Mouse (Mus musculus) lung, embryonic 14.5 days (tissue): Measurements from ENCODE around the gene Cd300ld3. TPM values are rescaled to one million over a fixed set of nuclear protein-coding genes. Genes with fewer than 3 reads are reported as not detected.
"Not testable (repeated sequence)": the region's sequence is repeated elsewhere in the genome, so short reads cannot be mapped to it uniquely, and the experiment has no call there.

ENCODE experiments used
- ATAC-seq: fragments of 200-750 bp; cut with Nextera tagmentation; 2 replicates; pipeline ENCODE4 v1.8.0; 2017; ENCODE audit warnings: mild to moderate bottlenecking, moderate TSS enrichment, moderate library complexity; ENCODE audit not compliant: insufficient read depth
- DNase-seq: peaks from one replicate; pipeline ENCODE4 v3.0.0-alpha.2; 2015
- H3K27ac ChIP-seq: fragments of 300-500 bp; sonication (generic); 2 replicates; pipeline ENCODE4 v1.5.1; 2014; ENCODE audit warnings: low read depth, mild to moderate bottlenecking, moderate library complexity
- H3K27me3 ChIP-seq: fragments of 300-500 bp; sonication (generic); 2 replicates; pipeline ENCODE4 v1.6.1; 2014; ENCODE audit warnings: low read length, control low read depth; ENCODE audit not compliant: insufficient read depth
- H3K36me3 ChIP-seq: fragments of 300-500 bp; sonication (generic); 2 replicates; pipeline ENCODE4 v1.6.1; 2014; ENCODE audit warnings: control low read depth; ENCODE audit not compliant: insufficient read depth
- H3K4me1 ChIP-seq: fragments of 300-500 bp; sonication (generic); 2 replicates; pipeline ENCODE4 v1.6.1; 2014; ENCODE audit warnings: antibody characterized with exemption, control low read depth; ENCODE audit not compliant: insufficient read depth
- H3K4me2 ChIP-seq: fragments of 300-500 bp; sonication (generic); 2 replicates; pipeline ENCODE4 v1.6.1; 2014; ENCODE audit warnings: mild to moderate bottlenecking
- H3K4me3 ChIP-seq: fragments of 300-500 bp; sonication (generic); 2 replicates; pipeline ENCODE4 v1.5.1; 2014; ENCODE audit warnings: low read depth, low read length
- H3K9ac ChIP-seq: fragments of 300-500 bp; sonication (generic); 2 replicates; pipeline ENCODE4 v1.6.1; 2014
- H3K9me3 ChIP-seq: fragments of 300-500 bp; sonication (generic); 2 replicates; pipeline ENCODE4 v1.6.1; 2016; ENCODE audit warnings: low read depth, low read length, control low read depth
- CTCF ChIP-seq: IDR thresholded peaks from 2 replicates; pipeline ENCODE4 v1.5.1; 2016; ENCODE audit warnings: antibody characterized with exemption, low read depth
- WGBS: fragments of 180-500 bp; shearing (Covaris S2); extraction: QIAGEN DNeasy Blood & Tissue Kit; methylation state at CpG from one replicate; pipeline ENCODE4 v1.1.7; 2014; 5-methylcytosine and 5-hydroxymethylcytosine counted together
- polyA plus RNA-seq: library from polyadenylated mRNA; unstranded; fragments of >200 nt; fragmentation: Nextera tagmentation; extraction: Ambion mirVana; gene quantifications from 2 replicates; pipeline ENCODE4 v1.2.1, GENCODE M21; 2014

The Cd300ld3 gene
- polyA plus RNA-seq, 1 experiment from 2014 or later = not detected

DNA sequence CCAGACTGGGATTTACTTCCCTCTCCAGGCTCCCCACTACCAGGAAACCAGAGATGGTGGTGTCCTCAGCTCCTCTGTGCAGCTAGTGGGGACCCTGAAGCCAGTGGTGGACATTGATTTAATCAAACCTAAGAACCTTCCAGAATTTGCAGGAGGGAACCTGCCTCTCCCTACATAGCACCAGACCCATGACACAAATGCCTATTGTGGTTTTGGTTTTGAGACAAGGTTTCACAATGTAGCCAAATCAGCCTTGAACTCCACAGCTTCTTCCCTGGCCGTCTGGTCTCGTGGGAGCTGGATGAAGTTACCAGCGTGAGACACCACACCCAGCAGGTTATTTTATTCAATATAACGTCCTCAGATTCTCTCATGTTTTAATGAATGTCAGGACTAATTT is 10.5 kb upstream of the Cd300ld3 start:
- no peak for TF ChIP-seq CTCF
- DNase-seq = no peak
- Histone ChIP-seq H3K4me3 (no peak overlapping the region), H3K27ac (no peak overlapping the region), H3K27me3 (no peaks in the 10 kb centered on the region), H3K9ac (no peak overlapping the region), H3K9me3 (no peaks in the 10 kb centered on the region), H3K36me3 (no peaks in the 10 kb centered on the region), H3K4me1 (no peaks in the 10 kb centered on the region), H3K4me2 (no peak overlapping the region)
- 79% methylated on average over 4 of the region's 4 CpGs for WGBS
- no peak for ATAC-seq

GRCm38 (mm10) chr11:115054537-115054936 is 6.3 kb upstream of the Cd300ld3 start:
- H3K9ac ChIP-seq = no peak overlapping the region
- no peak for TF ChIP-seq CTCF
- no peaks in the 10 kb centered on the region for H3K9me3 ChIP-seq
- no peak overlapping the region for H3K4me2 ChIP-seq
- no peaks in the 10 kb centered on the region for H3K36me3 ChIP-seq
- H3K27me3 ChIP-seq = no peaks in the 10 kb centered on the region
- ATAC-seq (no peak), DNase-seq (no peak)
- no peaks in the 10 kb centered on the region for H3K4me1 ChIP-seq
- H3K27ac ChIP-seq = no peak overlapping the region
- no peak overlapping the region for H3K4me3 ChIP-seq

GRCm38 (mm10) chr11:115052991-115053390 is 4.8 kb upstream of the Cd300ld3 start:
- DNase-seq (no peak), ATAC-seq (no peak)
- WGBS = 92% methylated on average over 1 of the region's 1 CpGs
- H3K9ac ChIP-seq = no peak overlapping the region
- H3K4me1 ChIP-seq = no peaks in the 10 kb centered on the region
- H3K4me3 ChIP-seq = no peak overlapping the region
- H3K36me3 ChIP-seq = no peaks in the 10 kb centered on the region
- H3K4me2 ChIP-seq = no peak overlapping the region
- no peak for TF ChIP-seq CTCF
- no peaks in the 10 kb centered on the region for H3K27me3 ChIP-seq
- H3K9me3 ChIP-seq = no peaks in the 10 kb centered on the region
- H3K27ac ChIP-seq = no peak overlapping the region

DNA sequence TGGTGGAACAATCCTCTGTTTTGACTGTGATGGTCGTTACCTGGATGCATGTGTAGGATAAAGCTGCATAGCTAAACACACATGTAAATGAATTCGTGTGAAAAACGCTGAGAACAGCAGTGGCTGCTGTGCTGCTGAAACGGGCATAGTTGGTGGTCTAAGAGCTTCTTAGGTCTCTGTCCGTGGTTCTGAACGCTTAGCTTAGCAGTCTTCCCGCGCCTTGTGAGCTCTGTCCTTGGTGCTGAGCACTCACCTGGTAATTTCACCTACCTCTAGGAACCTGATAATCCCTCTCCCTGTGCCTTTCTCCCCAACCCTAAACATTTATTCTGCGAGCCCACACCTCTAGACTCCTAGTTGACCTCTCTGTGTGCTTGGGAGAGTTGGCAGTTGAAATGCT is 4.0 kb upstream of the Cd300ld3 start:
- TF ChIP-seq CTCF = no peak
- ATAC-seq = no peak
- H3K9me3 ChIP-seq = no peaks in the 10 kb centered on the region
- H3K4me1 ChIP-seq = no peaks in the 10 kb centered on the region
- no peak overlapping the region for H3K9ac ChIP-seq
- no peak overlapping the region for H3K4me3 ChIP-seq
- DNase-seq = peak; percentile 91
- no peak overlapping the region for H3K4me2 ChIP-seq
- no peaks in the 10 kb centered on the region for H3K36me3 ChIP-seq
- H3K27ac ChIP-seq = no peak overlapping the region
- WGBS = 2% methylated on average over 9 of the region's 9 CpGs
- no peaks in the 10 kb centered on the region for H3K27me3 ChIP-seq

DNA sequence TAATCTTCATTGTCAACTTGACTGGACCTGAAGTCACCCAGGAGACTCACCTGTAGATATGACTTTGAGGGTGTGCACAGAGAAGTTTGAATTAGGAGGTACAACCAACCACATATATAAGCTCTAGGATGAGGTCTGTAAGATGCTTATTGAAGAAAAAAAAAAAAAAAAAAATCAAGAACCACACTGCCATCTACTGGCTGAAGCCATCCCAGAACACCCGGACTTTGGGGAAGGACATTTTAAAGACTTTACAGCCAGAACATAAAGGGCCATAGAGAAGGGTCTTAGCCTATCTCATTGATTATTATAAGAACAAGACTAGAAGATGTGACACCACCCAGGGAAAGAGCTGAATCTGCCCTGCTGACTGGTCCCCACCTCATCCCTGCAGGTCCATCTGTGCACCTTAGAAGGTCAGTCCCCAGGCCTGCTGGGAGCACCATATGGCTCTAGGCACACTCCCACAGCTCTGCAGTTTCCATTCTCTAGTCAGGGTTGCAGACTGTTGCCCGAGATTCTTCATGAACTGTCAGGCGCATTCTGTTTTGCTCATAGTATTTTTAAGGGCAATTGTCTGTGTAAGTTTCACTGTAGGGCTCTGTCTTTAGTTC is 1.2 kb upstream of the Cd300ld3 start:
- peak; percentile 41 for DNase-seq
- WGBS = 31% methylated on average over 3 of the region's 3 CpGs
- no peak overlapping the region for H3K4me2 ChIP-seq

GRCm38 (mm10) chr11:115037669-115038068 is 10.5 kb downstream of the Cd300ld3 start, which contains the start of gene Cd300ld5:
TSS of gene Cd300ld5 (minus strand) at chr11:115037769.
- not testable (repeated sequence) for DNase-seq, H3K9ac ChIP-seq, H3K4me3 ChIP-seq, H3K4me1 ChIP-seq, H3K4me2 ChIP-seq, H3K9me3 ChIP-seq, H3K27ac ChIP-seq, H3K27me3 ChIP-seq, H3K36me3 ChIP-seq, ATAC-seq
- no CpG with 5 or more reads among the region's 6 CpGs for WGBS

More for the DNA sequence above, 1.2 kb upstream of the Cd300ld3 start:
- Histone ChIP-seq H3K36me3 (no peaks in the 10 kb centered on the region), H3K4me1 (no peaks in the 10 kb centered on the region), H3K9me3 (no peaks in the 10 kb centered on the region), H3K9ac (no peak overlapping the region), H3K27ac (no peak overlapping the region), H3K4me3 (no peak overlapping the region), H3K27me3 (no peaks in the 10 kb centered on the region)
- TF ChIP-seq CTCF = peak; percentile 24; the same call in 1 of the 2 replicates
- ATAC-seq = no peak

DNA sequence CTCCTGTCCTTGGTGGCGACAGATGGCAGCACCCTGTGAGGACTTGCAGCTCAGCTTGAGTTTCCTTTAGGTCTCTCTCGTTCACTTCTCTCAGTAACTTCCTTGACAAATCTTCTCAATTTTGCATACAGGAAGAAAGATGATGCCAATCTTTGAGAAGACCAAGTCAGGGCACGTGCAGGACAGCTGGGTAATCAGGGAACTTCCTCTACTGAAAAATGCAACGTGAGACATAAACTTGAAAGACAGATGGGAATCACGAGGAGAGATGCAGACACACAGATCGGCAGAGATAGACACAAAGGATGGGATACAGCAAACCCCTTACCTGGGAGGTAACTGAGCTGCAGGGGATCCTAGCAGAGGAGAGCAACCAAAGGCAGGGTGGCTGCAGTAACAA is 21.3 kb downstream of the Cd300ld3 start, which contains the start of gene Cd300ld4:
TSS of gene Cd300ld4 (minus strand) at position 101 of the 400 bp plus-strand sequence.
- WGBS = no CpG with 5 or more reads among the region's 6 CpGs
- H3K27ac ChIP-seq, H3K4me3 ChIP-seq, H3K9me3 ChIP-seq, H3K27me3 ChIP-seq, H3K36me3 ChIP-seq, ATAC-seq, H3K9ac ChIP-seq, H3K4me1 ChIP-seq, H3K4me2 ChIP-seq, DNase-seq: not testable (repeated sequence)

GRCm38 (mm10) chr11:115016093-115016492 is 32.1 kb downstream of the Cd300ld3 start, which contains the start of gene Cd300ld2:
TSS of gene Cd300ld2 (minus strand) at chr11:115016193.
- H3K9me3 ChIP-seq, DNase-seq, H3K4me3 ChIP-seq, H3K27ac ChIP-seq, ATAC-seq, H3K9ac ChIP-seq, H3K36me3 ChIP-seq, H3K4me2 ChIP-seq, H3K4me1 ChIP-seq, H3K27me3 ChIP-seq: not testable (repeated sequence)
- WGBS = no CpG with 5 or more reads among the region's 7 CpGs
